Mouse (Mus musculus) testis, postnatal 14 days (tissue): ENCODE data around the gene Vapa.
"Not testable (repeated sequence)": the region's sequence is repeated elsewhere in the genome, so short reads cannot be mapped to it uniquely, and the experiment has no call there.

Source experiments
- DNase-seq: peaks from one replicate; pipeline ENCODE4 v3.0.0; 2021; ENCODE audit warnings: low spot score

The Vapa gene

DNA sequence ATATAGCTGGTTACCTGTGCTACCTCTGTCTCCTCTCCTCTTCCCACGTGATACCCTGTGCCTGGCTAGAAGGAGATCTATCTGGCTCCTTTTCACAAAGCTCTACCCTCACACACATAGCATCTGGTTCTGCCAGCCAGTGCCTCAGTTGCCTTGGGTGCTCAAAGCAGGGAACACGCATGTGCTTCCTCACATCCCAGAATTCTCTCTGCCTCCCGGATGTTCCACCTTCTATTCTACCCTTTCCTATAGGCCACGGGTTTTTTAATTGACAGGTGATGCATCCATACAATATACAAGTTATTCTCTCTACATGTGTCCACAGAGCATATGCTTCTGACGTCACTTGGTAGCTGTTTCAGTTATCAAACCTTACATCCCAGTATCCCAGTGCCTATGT, 49.2 kb downstream of the Vapa start:
- no peak for DNase-seq

DNA sequence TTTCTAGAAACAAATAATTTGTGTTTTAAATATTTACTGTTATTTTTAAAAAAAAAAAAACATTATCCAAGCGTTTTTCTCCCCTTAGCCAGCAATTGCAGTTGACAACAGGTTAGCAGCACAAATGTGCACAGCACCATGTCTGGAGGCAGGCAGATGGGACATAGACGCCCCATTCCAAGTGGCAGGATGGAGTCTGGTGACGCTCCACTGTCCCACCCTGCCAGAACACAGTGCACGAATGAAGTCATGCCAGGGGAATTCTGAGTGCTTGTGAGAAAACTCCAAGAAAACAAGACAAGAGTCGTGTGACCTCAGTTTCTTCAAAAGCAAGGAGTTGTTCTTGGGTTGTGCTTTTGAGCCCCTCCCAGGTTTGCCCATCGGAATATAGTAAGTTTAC, 50.0 kb downstream of the Vapa start:
- DNase-seq: no peak

DNA sequence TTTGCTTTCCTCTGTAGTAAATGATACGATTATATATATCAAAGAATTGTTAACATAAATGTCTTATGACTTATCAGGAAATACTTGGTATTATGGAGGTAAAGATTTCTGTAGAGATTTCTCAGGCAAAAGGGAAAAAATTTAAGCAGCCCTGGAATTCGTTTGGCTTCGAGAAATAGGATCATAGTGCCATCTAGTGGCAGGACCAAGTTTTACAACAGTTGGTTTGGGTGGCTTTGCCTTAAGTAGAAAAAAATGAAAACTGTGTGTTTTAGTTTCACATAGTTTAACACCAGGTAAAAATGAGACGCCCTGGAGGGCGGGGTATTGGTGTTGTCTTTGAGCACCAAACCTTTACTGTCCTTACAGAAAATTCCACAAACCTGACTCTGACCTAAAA, 50.6 kb downstream of the Vapa start:
- no peak for DNase-seq

DNA sequence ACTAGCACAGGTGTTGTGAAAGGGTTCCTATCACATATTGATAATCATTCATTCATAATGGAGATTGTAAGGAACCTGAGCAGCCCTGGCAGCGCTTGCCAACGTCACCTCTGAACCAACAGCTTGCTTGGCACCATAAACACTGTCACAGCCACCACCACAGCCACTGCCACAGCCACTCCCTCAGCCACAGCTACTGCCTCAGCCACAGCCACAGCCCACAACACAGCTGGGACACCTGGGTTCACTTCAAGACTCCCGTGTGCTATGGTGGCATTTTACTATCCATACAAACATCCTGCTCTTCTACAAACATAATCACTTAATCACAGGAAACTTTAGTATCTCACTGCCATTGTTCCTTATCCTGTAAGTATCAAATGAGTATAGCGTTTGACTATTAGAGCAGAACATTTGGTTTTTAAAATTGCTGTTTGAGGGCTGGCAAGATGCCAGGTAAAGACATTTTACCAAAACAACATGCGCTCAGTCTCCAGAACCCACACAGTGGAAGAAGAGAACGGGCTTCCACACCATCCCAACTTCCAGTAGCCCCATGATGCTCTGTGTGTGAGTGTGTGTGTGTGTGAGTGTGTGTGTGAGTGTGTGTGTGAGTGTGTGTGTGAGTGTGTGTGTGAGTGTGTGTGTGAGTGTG, 51.9 kb downstream of the Vapa start:
- no peak for DNase-seq

DNA sequence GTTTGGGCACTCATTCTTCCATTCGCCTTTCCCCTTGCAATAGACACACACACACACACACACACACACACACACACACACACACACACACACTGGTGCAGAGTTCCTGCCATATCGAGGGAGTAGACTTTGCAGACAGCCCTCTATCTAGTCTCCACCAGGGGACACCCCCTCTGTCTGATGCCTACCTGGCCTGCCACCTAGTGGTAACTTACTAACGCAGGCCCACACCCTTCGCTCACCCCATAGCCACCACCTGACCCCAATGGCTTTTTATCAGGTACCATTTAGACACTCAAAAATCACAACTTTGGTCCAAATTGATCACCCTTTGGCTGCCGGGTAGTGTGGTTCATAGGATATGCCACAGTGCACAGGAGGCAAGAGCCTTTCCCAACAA, 54.1 kb downstream of the Vapa start:
- no peak for DNase-seq

DNA sequence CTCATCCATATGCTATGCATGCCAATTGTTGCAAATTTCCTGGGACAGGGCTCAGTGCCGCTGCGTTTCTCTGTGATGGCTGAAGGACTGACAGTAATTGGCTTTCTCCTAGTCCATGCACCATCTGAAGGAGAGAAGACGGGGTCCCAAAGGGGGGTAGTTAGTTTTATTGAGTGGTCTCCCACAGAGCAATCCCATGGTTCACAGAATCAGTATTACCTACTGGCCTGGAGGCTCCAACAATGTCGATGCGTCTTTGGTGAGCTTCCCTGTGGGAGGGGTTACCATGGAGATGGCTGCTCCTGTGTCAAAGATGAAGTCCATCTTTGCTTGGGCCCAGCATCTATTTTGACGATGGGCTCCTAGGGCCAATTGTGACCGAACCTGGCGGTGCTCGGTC, 54.6 kb downstream of the Vapa start:
- peak; percentile 33 for DNase-seq

DNA sequence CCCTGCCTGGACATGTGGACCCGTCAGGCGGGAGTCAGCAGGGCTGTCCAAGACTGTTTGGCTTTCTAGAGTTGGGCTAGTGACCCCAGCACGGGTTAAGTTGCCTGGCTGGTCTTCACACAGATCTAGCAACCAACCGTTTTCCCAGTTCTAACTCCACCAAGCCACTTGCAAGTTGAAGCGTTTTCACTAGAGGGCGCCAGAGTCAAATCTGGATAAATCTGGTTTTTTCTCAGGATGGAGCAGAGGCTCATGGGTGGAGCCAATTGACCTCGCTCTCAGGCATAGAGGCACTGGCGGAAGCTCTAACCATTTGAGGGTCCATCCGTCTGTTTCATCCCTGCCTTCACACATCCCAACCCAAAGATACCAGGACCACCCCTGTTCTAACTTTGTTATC, 55.1 kb downstream of the Vapa start:
- peak; percentile 62 for DNase-seq

DNA sequence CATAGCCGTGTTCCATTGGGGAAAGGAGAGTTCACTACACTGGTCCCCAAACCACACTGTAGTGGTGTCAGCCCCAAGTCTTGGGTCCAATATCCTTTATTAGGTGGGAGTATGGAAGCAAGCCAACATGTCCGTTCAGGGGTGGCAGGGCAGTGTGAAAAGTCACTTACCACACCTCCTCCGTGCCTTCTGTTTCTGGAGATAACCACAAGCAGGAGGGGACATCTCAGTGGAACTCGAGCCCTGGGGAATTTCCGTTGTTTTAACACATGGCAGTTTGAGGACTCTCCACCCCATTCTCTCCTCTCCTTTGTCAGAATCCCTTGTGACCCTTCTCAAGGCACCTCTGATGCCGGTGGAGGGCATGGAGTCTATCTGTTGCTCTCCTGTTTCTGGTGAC, 56.1 kb downstream of the Vapa start:
- DNase-seq: no peak

DNA sequence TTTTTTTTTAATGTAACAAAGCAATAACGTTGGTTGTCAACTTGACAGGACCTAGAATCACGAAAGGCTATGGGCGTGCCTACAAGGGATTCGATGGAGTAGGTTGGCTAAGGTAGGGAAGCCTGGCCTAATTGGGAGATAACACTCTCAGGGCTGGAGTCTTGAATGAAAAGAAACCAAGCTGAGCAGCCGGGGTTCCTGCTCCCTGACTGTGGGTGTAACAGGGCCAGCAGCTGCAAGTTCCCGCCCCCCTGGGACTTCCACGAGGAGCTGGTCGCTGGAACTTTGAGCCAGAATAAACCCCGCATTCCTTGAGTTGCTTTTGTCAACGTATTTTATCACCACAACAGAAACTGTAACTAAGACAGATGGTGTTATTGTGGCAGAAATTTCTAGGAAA, 56.6 kb downstream of the Vapa start:
- DNase-seq: no peak

DNA sequence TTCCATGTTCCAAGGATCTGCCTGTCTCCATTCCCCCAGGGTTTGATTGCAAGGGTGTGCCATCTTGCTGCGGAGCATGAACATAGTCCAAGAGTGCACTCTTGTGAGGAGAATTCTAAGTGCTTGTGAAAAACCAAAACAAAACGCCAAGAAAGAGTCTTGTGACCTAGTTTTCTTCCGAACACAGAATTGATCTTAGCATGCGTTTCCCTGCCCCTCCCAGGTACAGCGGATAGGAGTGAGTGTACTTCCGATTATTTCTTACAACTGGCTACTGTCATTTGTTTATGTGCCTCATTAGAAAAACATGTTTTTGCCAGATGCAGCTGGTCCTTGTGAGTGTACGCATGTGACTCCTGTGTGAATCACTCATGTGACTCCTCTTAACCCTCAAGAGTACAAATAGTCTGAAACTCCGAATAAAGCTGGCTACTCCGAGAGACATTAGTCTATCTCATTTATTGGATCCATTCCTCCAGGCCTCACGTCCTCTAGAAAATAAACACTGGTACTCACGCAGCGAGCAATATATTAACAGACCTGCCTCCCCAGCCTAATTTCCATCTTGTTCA, 60.8 kb downstream of the Vapa start:
- DNase-seq: no peak

DNA sequence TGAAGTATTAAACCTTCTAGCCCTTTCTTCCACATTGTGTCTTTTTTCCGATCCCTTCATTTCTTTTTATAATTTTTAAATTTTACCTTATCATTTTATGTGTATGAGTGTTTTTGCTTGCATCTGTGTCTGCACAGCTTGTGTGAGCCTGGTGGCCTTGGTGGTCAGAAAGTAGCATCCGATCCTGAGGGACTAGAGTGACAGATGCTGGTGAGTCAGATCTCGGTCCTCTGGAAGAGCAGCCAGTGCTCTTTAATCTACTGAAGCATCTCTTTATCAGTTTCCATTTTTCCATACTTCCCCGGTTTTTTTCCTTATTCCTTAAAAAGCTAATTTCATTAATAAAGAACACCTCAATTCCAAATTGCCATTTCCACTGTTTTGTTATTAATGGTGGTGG, 63.0 kb downstream of the Vapa start:
- DNase-seq: no peak

DNA sequence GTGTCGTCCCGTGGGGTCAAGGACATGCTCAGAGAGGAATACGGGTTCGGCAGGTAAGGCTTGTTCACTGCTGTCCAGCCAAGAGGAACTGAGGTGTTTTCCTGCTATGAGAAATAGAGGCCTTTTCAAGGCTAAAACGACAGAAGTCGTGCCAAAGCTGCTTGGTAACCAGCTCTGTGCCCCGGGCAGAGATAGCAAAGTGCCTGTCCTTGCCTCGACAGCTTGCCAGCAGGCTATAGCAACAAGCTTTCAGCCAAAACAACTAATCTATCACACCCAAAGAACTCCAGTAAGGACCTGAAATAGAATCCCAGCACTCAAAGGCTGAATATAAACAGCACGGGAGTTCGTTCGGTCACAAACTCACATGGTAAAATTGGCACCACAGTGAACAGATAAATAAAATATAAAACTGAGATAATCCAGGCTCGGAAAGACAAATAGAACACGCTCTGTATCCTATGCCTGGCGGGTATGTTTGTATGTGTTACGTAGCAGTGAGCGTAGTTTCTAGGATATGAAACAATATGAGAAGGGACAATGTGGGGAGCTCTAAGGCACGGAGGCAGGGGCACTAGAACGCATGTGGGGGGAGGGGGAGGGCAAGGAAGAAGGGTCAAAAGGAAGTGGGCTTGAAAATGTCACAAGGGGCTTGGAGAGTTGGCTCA, 64.5 kb downstream of the Vapa start:
- DNase-seq: peak; percentile 64

DNA sequence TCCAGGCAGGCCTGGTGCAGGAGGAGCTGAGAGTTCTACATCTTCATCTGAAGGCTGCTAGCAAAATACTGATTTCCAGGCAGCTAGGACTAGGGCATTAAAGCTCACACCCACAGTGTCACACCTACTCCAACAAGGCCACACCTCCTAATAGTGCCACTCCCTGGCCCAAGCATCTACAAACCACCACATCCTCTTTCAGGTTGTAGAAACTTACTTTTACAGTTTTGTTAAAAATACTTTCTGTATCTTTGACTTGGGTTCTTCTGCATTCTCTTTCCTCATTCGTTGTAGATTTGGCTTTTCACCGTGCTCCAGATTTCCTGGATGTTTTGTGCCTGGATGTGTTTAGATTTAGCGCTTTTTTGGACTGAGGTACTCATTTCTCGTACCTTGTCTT, 67.1 kb downstream of the Vapa start:
- not testable (repeated sequence) for DNase-seq

DNA sequence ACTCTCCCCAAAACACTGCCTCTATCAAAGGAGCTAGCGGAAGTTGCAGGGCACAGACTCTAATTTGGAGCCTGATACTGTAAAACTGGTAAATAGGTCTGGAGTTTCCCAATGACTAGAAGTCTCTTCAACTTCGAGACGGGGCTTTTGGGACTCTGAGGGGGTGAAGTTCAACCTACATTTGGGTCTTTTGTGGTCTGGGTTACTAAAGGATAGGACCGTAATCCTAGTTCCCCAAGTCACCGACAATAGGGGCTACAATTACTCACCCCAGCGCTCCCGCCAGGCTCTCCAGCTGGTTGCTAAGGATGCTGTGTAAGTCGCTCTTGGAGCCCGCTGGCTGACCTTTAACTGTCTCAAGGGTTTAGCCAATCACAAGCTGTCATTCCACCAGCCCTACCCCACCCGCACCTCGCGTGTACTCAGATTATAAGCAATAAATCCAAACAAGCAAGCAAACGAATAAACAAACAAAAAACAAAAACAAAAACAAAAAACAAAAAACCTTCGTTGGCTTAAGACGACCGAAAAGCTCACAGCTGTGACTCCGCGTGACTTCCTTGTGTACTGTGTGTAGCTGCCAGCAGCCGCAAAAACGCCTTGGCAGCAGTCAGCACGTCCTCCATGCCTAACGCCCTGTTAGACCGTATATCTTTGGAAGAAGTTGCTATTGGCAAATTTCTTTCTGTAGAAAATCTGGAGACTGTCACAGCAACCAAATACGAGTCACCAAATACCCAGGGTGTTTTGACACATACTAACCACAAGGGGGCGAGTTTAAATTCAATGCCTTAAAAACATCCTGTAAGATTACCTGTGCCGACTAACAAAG, 72.7 kb downstream of the Vapa start, which contains the start of gene Tmem232:
Gene Tmem232, minus strand, starts transcription at position 342 of the 832 bp plus-strand sequence.
- DNase-seq: no peak

DNA sequence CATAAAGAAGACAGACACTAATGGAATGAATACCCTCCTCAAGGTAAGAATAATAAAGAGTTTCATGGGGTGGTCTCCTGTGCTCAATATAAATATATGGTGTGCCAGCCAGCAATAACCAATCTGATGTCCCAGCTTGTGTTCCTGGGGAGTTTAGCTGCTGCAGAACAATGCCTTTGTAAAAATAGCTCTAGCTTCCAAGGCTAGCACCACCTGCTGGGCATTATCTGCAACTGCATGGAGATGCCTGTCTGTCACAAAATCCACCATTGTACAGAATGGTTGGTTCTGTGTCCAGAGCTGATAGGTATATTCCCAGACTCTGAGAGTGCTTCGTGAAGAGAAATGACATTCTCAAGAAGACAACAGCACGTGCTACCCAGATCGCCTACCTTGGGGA, 77.2 kb downstream of the Vapa start:
- peak; percentile 43 for DNase-seq

DNA sequence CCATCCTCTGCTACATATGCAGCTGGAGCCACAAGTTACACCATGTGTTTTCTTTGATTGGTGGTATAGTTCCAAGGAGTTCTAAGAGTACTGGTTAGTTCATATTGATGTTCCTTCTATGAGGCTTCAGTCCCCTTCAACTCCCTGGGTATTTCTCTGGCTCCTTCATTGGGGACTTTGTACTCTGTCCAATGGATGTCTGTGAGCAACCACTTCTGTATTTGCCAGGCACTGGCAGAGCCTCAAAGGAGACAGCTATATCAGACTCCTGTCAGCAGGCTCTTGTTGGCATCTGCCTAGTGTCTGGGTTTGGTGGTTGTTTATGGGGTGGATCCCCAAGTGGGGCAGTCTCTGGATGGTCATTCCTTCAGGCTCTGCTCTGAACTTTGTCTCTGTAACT, 81.0 kb downstream of the Vapa start:
- DNase-seq: not testable (repeated sequence)
